Mouse (Mus musculus): ENCODE data around the gene Cela1. TPM values are rescaled to one million over a fixed set of nuclear protein-coding genes. Genes with fewer than 3 reads are reported as not detected.

Cela1 gene
- polyA plus RNA-seq, 1 experiment: 3.4 TPM

DNA sequence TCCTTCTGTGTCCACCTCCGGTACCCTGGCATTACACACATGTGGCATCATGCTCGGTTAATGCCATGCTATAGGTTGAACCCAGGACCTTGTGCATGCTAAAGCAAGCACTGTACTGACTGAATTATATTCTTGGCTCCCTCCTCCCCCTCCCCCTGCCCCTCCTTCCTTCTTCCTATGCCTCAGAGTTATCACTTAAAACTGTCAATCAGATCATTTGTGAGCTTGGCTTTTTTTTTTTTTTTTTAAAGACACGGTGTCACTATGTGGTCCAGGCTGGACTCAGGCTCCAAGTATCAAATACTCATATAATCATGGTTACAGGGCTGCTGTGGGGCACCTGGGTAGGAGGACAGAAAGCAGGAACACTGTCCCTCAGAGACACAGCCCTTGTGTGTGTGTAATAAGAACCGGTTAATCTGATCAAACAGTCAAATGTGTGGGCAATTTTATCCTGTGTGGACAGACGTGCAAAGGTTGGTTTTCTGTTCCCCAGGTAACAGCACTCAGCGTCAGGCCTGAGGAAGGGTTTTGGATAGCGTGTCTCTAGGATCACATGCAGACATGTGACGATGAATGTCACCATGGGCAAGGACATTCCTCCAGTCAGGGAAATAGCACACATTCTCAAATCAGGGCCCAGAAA lies 20.8 kb upstream of the Cela1 start:
- Histone ChIP-seq H3K4me1 (ENCODE audit: control insufficient read depth, insufficient read depth, low read length) (no peaks in the 10 kb centered on the region), H3K4me3 (ENCODE audit: insufficient read depth, low read length) (no peak overlapping the region), H3K27ac (ENCODE audit: insufficient read depth, low read length) (no peak overlapping the region)
- TF ChIP-seq CTCF (IDR thresholded peaks at IDR 0.05; ENCODE audit: borderline replicate concordance, insufficient read depth, low read length) (no peak), POLR2A (IDR thresholded peaks at IDR 0.05; ENCODE audit: low read depth, low read length) (no peak)

GRCm38 (mm10) chr15:100706226-100706625 lies 18.5 kb upstream of the Cela1 start:
- TF ChIP-seq POLR2A (IDR thresholded peaks at IDR 0.05; ENCODE audit: low read depth, low read length): no peak
- no peak for TF ChIP-seq CTCF (IDR thresholded peaks at IDR 0.05; ENCODE audit: borderline replicate concordance, insufficient read depth, low read length)
- no peaks in the 10 kb centered on the region for H3K4me1 ChIP-seq (ENCODE audit: control insufficient read depth, insufficient read depth, low read length)
- no peak overlapping the region for H3K4me3 ChIP-seq (ENCODE audit: insufficient read depth, low read length)
- H3K27ac ChIP-seq (ENCODE audit: insufficient read depth, low read length): no peak overlapping the region

GRCm38 (mm10) chr15:100705376-100705775 lies 17.7 kb upstream of the Cela1 start:
- TF ChIP-seq CTCF (IDR thresholded peaks at IDR 0.05; ENCODE audit: borderline replicate concordance, insufficient read depth, low read length): no peak
- no peak for TF ChIP-seq POLR2A (IDR thresholded peaks at IDR 0.05; ENCODE audit: low read depth, low read length)
- Histone ChIP-seq H3K4me3 (ENCODE audit: insufficient read depth, low read length) (no peak overlapping the region), H3K4me1 (ENCODE audit: control insufficient read depth, insufficient read depth, low read length) (no peaks in the 10 kb centered on the region), H3K27ac (ENCODE audit: insufficient read depth, low read length) (no peak overlapping the region)

DNA sequence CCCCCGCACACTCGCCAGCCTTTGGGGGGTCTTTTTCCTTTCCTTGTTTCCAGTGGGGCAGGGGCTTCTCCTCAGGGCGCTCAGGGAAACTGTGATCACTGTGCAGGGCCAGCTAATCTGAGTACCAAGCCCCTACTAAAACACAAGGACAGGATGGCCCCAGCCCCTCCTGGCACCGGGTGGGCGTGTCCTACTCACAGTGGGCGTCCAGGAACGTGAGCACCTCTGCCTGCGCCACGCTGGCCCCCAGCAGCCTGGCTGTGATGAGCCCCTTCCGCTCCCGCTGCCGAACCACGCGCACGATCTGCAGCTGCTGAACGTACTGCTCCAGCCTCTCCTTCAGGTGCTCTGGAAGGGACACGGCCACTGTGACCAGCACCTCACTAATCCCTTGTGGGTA lies 16.2 kb upstream of the Cela1 start:
- H3K4me3 ChIP-seq (ENCODE audit: insufficient read depth, low read length): no peak overlapping the region
- TF ChIP-seq POLR2A (IDR thresholded peaks at IDR 0.05; ENCODE audit: low read depth, low read length) (no peak), CTCF (IDR thresholded peaks at IDR 0.05; ENCODE audit: borderline replicate concordance, insufficient read depth, low read length) (no peak)
- no peak overlapping the region for H3K27ac ChIP-seq (ENCODE audit: insufficient read depth, low read length)
- no peaks in the 10 kb centered on the region for H3K4me1 ChIP-seq (ENCODE audit: control insufficient read depth, insufficient read depth, low read length)

DNA sequence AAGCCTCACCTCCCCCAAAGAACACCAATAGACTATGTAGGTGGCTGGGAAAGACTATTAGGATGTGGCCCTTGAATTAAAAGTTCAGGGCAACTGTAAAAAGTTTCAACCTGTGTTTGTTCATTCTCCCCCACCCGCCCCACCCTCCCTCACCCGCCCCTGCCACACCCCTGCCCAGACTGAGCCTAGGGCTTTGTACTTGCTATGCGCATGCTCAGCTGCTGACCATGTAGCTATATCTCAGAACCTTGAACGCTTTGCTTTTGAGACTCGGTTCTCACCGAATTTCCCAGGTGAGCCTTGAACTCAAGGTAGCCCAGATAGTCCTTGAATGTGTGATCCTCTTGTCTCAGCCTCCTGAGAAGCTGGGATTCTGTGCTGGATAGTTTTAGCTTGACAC lies 14.1 kb upstream of the Cela1 start:
- Histone ChIP-seq H3K27ac (ENCODE audit: insufficient read depth, low read length) (no peak overlapping the region), H3K4me1 (ENCODE audit: control insufficient read depth, insufficient read depth, low read length) (no peaks in the 10 kb centered on the region), H3K4me3 (ENCODE audit: insufficient read depth, low read length) (no peak overlapping the region)
- no peak for TF ChIP-seq POLR2A (IDR thresholded peaks at IDR 0.05; ENCODE audit: low read depth, low read length)
- no peak for TF ChIP-seq CTCF (IDR thresholded peaks at IDR 0.05; ENCODE audit: borderline replicate concordance, insufficient read depth, low read length)

GRCm38 (mm10) chr15:100701108-100701507 lies 13.4 kb upstream of the Cela1 start:
- H3K27ac ChIP-seq (ENCODE audit: insufficient read depth, low read length): no peak overlapping the region
- H3K4me1 ChIP-seq (ENCODE audit: control insufficient read depth, insufficient read depth, low read length): no peaks in the 10 kb centered on the region
- TF ChIP-seq POLR2A (IDR thresholded peaks at IDR 0.05; ENCODE audit: low read depth, low read length) (no peak), CTCF (IDR thresholded peaks at IDR 0.05; ENCODE audit: borderline replicate concordance, insufficient read depth, low read length) (no peak)
- no peak overlapping the region for H3K4me3 ChIP-seq (ENCODE audit: insufficient read depth, low read length)

GRCm38 (mm10) chr15:100700424-100700823 lies 12.7 kb upstream of the Cela1 start:
- TF ChIP-seq POLR2A (IDR thresholded peaks at IDR 0.05; ENCODE audit: low read depth, low read length) (no peak), CTCF (IDR thresholded peaks at IDR 0.05; ENCODE audit: borderline replicate concordance, insufficient read depth, low read length) (no peak)
- H3K27ac ChIP-seq (ENCODE audit: insufficient read depth, low read length): no peak overlapping the region
- no peak overlapping the region for H3K4me3 ChIP-seq (ENCODE audit: insufficient read depth, low read length)
- no peaks in the 10 kb centered on the region for H3K4me1 ChIP-seq (ENCODE audit: control insufficient read depth, insufficient read depth, low read length)

- Histone ChIP-seq H3K4me1 (ENCODE audit: control insufficient read depth, insufficient read depth, low read length) (no peaks in the 10 kb centered on the region), H3K4me3 (ENCODE audit: insufficient read depth, low read length) (no peak overlapping the region), H3K27ac (ENCODE audit: insufficient read depth, low read length) (no peak overlapping the region)
- no peak for TF ChIP-seq POLR2A (IDR thresholded peaks at IDR 0.05; ENCODE audit: low read depth, low read length)
Observed at GRCm38 (mm10) chr15:100699386-100699785, 11.7 kb upstream of the Cela1 start.

GRCm38 (mm10) chr15:100698078-100698477 lies 10.4 kb upstream of the Cela1 start:
- TF ChIP-seq POLR2A (IDR thresholded peaks at IDR 0.05; ENCODE audit: low read depth, low read length): no peak
- no peak for TF ChIP-seq CTCF (IDR thresholded peaks at IDR 0.05; ENCODE audit: borderline replicate concordance, insufficient read depth, low read length)
- no peak overlapping the region for H3K4me3 ChIP-seq (ENCODE audit: insufficient read depth, low read length)
- no peaks in the 10 kb centered on the region for H3K4me1 ChIP-seq (ENCODE audit: control insufficient read depth, insufficient read depth, low read length)
- H3K27ac ChIP-seq (ENCODE audit: insufficient read depth, low read length): no peak overlapping the region

- Histone ChIP-seq H3K4me3 (ENCODE audit: insufficient read depth, low read length) (no peak overlapping the region), H3K4me1 (ENCODE audit: control insufficient read depth, insufficient read depth, low read length) (no peaks in the 10 kb centered on the region), H3K27ac (ENCODE audit: insufficient read depth, low read length) (no peak overlapping the region)
- TF ChIP-seq CTCF (IDR thresholded peaks at IDR 0.05; ENCODE audit: borderline replicate concordance, insufficient read depth, low read length) (no peak), POLR2A (IDR thresholded peaks at IDR 0.05; ENCODE audit: low read depth, low read length) (no peak)
Observed at GRCm38 (mm10) chr15:100694406-100694805, 6.7 kb upstream of the Cela1 start.

DNA sequence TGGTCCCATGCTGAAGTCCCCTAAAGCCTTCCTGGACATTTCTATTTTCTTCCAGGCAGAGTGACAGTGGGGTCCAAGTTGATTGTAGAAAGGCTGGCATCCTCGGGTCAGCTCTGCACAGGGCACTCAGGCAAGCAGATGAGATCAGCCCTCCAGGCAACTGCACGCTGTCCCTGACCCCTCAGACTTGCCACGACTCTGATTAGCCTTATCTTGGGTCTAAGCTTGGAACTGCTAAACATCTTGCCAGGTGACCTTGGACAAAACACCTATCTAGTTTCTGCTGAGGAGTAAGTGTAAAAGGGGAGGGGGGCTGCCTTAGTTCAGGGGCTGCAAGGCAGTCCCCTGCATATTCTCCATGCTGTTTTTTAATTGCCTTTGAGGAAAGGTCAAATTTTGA lies 4.3 kb upstream of the Cela1 start:
- TF ChIP-seq POLR2A (IDR thresholded peaks at IDR 0.05; ENCODE audit: low read depth, low read length): no peak
- no peak for TF ChIP-seq CTCF (IDR thresholded peaks at IDR 0.05; ENCODE audit: borderline replicate concordance, insufficient read depth, low read length)
- H3K4me1 ChIP-seq (ENCODE audit: control insufficient read depth, insufficient read depth, low read length): peaks cover 6% of the 10 kb centered on the region; the same call in 1 of the 2 replicates
- no peak overlapping the region for H3K4me3 ChIP-seq (ENCODE audit: insufficient read depth, low read length)
- no peak overlapping the region for H3K27ac ChIP-seq (ENCODE audit: insufficient read depth, low read length)

All from embryonic fibroblast, embryonic 13.5 days (primary cell).